Mouse (Mus musculus) G1E (cell line): Measurements from ENCODE around the gene Tet3.

Experiments used
- CTCF ChIP-seq: IDR thresholded peaks from 2 replicates; pipeline ENCODE4 v1.5.1; 2012; ENCODE audit warnings: low read depth, low read length, inconsistent platforms, mixed read lengths
- GATA1 ChIP-seq: IDR thresholded peaks from 2 replicates; pipeline ENCODE4 v1.6.1; 2012; ENCODE audit warnings: borderline replicate concordance, low read length, inconsistent platforms, mixed read lengths
- GATA2 ChIP-seq: IDR thresholded peaks from 2 replicates; pipeline ENCODE4 v1.6.1; 2012; ENCODE audit warnings: low read depth, low read length, inconsistent platforms, borderline replicate concordance
- POLR2AphosphoS5 ChIP-seq: IDR thresholded peaks from 2 replicates; pipeline ENCODE4 v1.6.1; 2012; ENCODE audit warnings: low read depth, low read length, inconsistent platforms; ENCODE audit not compliant: insufficient replicate concordance
- TAL1 ChIP-seq: conservative IDR thresholded peaks from 2 replicates; pipeline ENCODE4 v1.6.1; 2012; ENCODE audit warnings: low read depth, low read length, inconsistent platforms, mixed read lengths

GRCm38 (mm10) chr6:83363075-83363474, 95.8 kb downstream of the Tet3 start:
- TF ChIP-seq CTCF (no peak), GATA2 (no peak), GATA1 (no peak), TAL1 (no peak), POLR2AphosphoS5 (no peak)
